Mouse (Mus musculus) liver, postnatal 0 days (tissue): ENCODE measurements around the gene Robo1.

ENCODE experiments used
- CTCF ChIP-seq: sonication (generic); IDR thresholded peaks from 2 replicates; pipeline ENCODE4 v1.5.1; 2016; ENCODE audit warnings: antibody characterized with exemption, low read depth
- EP300 ChIP-seq: IDR thresholded peaks from 2 replicates; pipeline ENCODE4 v1.6.1; 2016; ENCODE audit warnings: antibody characterized with exemption, low read depth, mild to moderate bottlenecking

DNA sequence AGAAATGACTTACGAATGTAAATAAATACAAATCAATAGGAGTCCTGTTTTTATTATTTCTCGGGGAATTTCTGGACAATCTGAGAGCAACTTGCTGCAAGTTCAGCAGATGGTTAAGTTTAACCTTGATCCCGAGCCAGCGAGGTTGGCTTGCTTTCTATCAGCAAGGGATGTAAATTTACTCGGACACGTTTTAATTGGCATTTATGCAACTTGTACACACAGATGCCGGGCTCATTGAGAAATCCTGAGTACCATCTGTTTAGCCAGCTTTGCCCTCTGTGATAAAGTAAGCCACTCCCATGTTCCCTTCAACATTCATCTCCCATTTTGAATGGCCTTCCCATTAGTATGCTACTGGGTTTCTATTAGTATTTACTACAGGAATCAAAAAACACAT is 580.0 kb downstream of the Robo1 start:
- no peak for TF ChIP-seq EP300
- no peak for TF ChIP-seq CTCF
